Mouse (Mus musculus) liver, embryonic 11.5 days (tissue): ENCODE data around the gene Efcab8. TPM values are rescaled to one million over a fixed set of nuclear protein-coding genes. Genes with fewer than 3 reads are reported as not detected.

Source experiments
- ATAC-seq: fragments of 200-750 bp; cut with Nextera tagmentation; replicated peaks from 2 replicates; pipeline ENCODE4 v1.8.0; 2017; ENCODE audit warnings: moderate number of reproducible peaks, mild to moderate bottlenecking, moderate TSS enrichment, moderate library complexity; ENCODE audit not compliant: low FRiP score
- DNase-seq: peaks from one replicate; pipeline ENCODE4 v3.0.0-alpha.2; 2017; ENCODE audit warnings: low spot score
- H3K27ac ChIP-seq: fragments of 300-500 bp; sonication (generic); 2 replicates; pipeline ENCODE4 v1.5.1; 2014; ENCODE audit warnings: mild to moderate bottlenecking, low read depth, low read length, control low read depth
- H3K27me3 ChIP-seq: fragments of 300-500 bp; sonication (generic); replicated peaks from 2 replicates; pipeline ENCODE4 v1.6.1; 2014; ENCODE audit warnings: low read length, mixed read lengths; ENCODE audit not compliant: control insufficient read depth, insufficient read depth
- H3K36me3 ChIP-seq: fragments of 300-500 bp; sonication (generic); 2 replicates; pipeline ENCODE4 v1.6.1; 2014; ENCODE audit warnings: mild to moderate bottlenecking, low read length, moderate library complexity, mixed read lengths; ENCODE audit not compliant: control insufficient read depth, insufficient read depth
- H3K4me1 ChIP-seq: fragments of 300-500 bp; sonication (generic); replicated peaks from 2 replicates; pipeline ENCODE4 v1.6.1; 2014; ENCODE audit warnings: low read length, mixed read lengths; ENCODE audit not compliant: control insufficient read depth, insufficient read depth
- H3K4me2 ChIP-seq: fragments of 300-500 bp; sonication (generic); 2 replicates; pipeline ENCODE4 v1.6.1; 2014; ENCODE audit warnings: mild to moderate bottlenecking, control low read depth, moderate library complexity
- H3K4me3 ChIP-seq: fragments of 300-500 bp; sonication (generic); 2 replicates; pipeline ENCODE4 v1.5.1; 2014; ENCODE audit warnings: low read depth, low read length, control low read depth
- H3K9ac ChIP-seq: fragments of 300-500 bp; sonication (generic); 2 replicates; pipeline ENCODE4 v1.6.1; 2014; ENCODE audit warnings: low read depth, low read length, control low read depth
- H3K9me3 ChIP-seq: fragments of 300-500 bp; sonication (generic); 2 replicates; pipeline ENCODE4 v1.6.1; 2016; ENCODE audit warnings: low read length, inconsistent platforms, mixed read lengths; ENCODE audit not compliant: control insufficient read depth
- WGBS: fragments of 180-500 bp; shearing (Covaris S2); extraction: QIAGEN DNeasy Blood & Tissue Kit; methylation state at CpG from one replicate; pipeline ENCODE4 v1.1.7; 2014; 5-methylcytosine and 5-hydroxymethylcytosine counted together
- polyA plus RNA-seq: library from polyadenylated mRNA; unstranded; fragments of >200 nt; fragmentation: Nextera tagmentation; extraction: Ambion mirVana; gene quantifications from 2 replicates; pipeline ENCODE4 v1.2.1, GENCODE M21; 2014

Efcab8 gene
- polyA plus RNA-seq, 1 experiment from 2014 or later, result 0.07 TPM

DNA sequence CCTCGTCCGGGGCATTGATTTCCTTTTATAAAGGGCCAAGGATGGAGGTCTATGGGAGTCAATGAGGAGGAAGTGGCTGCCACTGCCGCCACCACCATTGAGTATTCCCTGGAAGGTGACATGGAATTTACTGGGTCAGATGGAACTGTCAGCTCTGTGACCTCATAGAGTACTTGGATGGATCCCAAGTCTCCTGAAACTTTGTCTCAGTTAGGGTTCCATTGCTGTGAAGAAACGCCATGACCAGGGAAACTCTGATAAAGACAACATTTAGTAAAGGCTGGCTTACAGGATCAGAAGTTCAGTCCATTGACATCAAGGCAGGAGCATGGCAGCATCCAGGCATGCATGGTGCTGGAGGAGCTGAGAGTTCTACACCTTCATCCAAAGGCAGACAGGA is 91.3 kb downstream of the Efcab8 start, which contains the start of gene Sun5:
TSS of gene Sun5 (minus strand) at position 101 of the 400 bp plus-strand sequence.
- no peak within 1 kb of the TSS for H3K4me2 ChIP-seq
- no peaks in the 10 kb centered on the region for H3K9me3 ChIP-seq
- no peak within 1 kb of the TSS for H3K4me3 ChIP-seq
- H3K27ac ChIP-seq, result no peak within 1 kb of the TSS
- no peaks in the 10 kb centered on the region for H3K27me3 ChIP-seq
- no peaks in the 10 kb centered on the region for H3K36me3 ChIP-seq
- H3K9ac ChIP-seq, result no peak within 1 kb of the TSS
- ATAC-seq, result no peak
- H3K4me1 ChIP-seq, result no peaks in the 10 kb centered on the region
- 80% methylated on average over 4 of the region's 4 CpGs for WGBS
- no peak for DNase-seq

DNA sequence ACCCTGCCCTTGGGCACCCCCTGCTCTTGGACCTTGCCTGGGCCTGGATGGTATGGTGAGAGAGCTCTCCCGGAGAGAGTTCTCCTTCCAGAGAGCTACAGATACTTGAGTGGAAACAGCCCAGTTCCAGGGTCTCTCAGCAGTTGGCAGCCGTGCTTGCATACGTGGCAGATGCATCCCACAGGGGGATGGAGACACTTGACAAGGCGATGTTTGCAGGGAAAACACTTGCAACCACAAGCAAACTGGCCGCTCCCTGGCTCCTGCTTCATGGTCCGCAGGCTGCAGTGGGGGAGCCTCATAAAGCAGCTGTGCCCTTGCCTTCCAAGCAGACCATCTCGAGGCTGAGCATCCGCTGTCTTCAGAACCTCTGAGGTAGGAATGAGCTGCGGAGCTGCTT is 95.0 kb downstream of the Efcab8 start, which contains the start of gene Bpifb2:
TSS of gene Bpifb2 (plus strand) at position 301 of the 400 bp plus-strand sequence.
- H3K36me3 ChIP-seq, result no peaks in the 10 kb centered on the region
- H3K4me2 ChIP-seq, result no peak within 1 kb of the TSS
- ATAC-seq, result no peak
- no peaks in the 10 kb centered on the region for H3K9me3 ChIP-seq
- H3K9ac ChIP-seq, result no peak within 1 kb of the TSS
- no peaks in the 10 kb centered on the region for H3K27me3 ChIP-seq
- H3K4me1 ChIP-seq, result no peaks in the 10 kb centered on the region
- no peak within 1 kb of the TSS for H3K4me3 ChIP-seq
- DNase-seq, result no peak
- WGBS, result 61% methylated on average over 9 of the region's 9 CpGs
- H3K27ac ChIP-seq, result no peak within 1 kb of the TSS

Other genes starting within 250 kb of the Efcab8 start
- gene Nol4l, start 250.0 kb upstream of the Efcab8 start, polyA plus RNA-seq, result 14.1 and 15.8 TPM in 2 replicates
- gene Commd7, start 147.2 kb upstream of the Efcab8 start, polyA plus RNA-seq, result 65.1 and 66.8 TPM in 2 replicates
- 27.2 and 27.8 TPM in 2 replicates for gene Dnmt3b, start 130.5 kb upstream of the Efcab8 start, polyA plus RNA-seq
- gene Dnmt3c, start 83.3 kb upstream of the Efcab8 start, polyA plus RNA-seq, result 0.49 and 0.77 TPM in 2 replicates
- 235 and 274 TPM in 2 replicates for gene Mapre1, start 38.7 kb upstream of the Efcab8 start, polyA plus RNA-seq
- gene Sun5, start 91.2 kb downstream of the Efcab8 start, polyA plus RNA-seq, result not detected in 2 replicates
- gene Bpifb2, start 95.1 kb downstream of the Efcab8 start, polyA plus RNA-seq, result not detected in 2 replicates
- not detected in 2 replicates for gene Bpifb6, start 120.5 kb downstream of the Efcab8 start, polyA plus RNA-seq
- gene Bpifb3, start 138.3 kb downstream of the Efcab8 start, polyA plus RNA-seq, result not detected in 2 replicates
- not detected in 2 replicates for gene Bpifb4, start 158.3 kb downstream of the Efcab8 start, polyA plus RNA-seq
- gene Bpifa6, start 195.0 kb downstream of the Efcab8 start, polyA plus RNA-seq, result not detected in 2 replicates
- gene Bpifa2, start 228.3 kb downstream of the Efcab8 start, polyA plus RNA-seq, result not detected in 2 replicates